Mouse (Mus musculus): ENCODE measurements around the gene Pgbd5. TPM values are rescaled to one million over a fixed set of nuclear protein-coding genes. Genes with fewer than 3 reads are reported as not detected.

The Pgbd5 gene
- polyA plus RNA-seq, 1 experiment from 2014 or later: 1.9 TPM

DNA sequence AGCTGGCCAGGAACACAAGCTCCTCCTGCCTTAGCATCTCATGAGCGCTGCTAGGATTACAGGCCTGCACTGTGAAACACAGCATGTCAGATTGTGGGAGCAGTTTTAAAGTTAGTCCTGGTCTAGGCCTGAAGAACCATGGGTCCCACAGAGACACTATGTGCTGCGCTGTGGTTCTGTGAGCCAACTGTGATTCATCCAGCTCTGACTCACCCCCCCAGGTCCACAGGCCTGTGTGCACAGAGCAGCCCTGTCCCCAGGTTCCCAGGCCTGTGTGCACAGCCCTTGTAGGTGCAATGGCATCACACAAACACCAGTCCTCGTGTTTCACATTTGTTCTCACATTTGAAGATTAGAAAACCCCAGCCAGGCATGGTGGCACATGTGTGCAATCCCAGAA is 108.4 kb downstream of the Pgbd5 start:
- Histone ChIP-seq H3K4me3 (replicated peaks; ENCODE audit: low read length) (no peak overlapping the region), H3K4me1 (ENCODE audit: control insufficient read depth, insufficient read depth, low read length) (no peaks in the 10 kb centered on the region), H3K9ac (ENCODE audit: low read length) (no peak overlapping the region), H3K9me3 (replicated peaks; ENCODE audit: control insufficient read depth, low read length) (no peaks in the 10 kb centered on the region), H3K4me2 (ENCODE audit: low read depth, low read length) (no peak overlapping the region), H3K36me3 (ENCODE audit: control insufficient read depth, insufficient read depth, low read length) (peaks cover 9% of the 10 kb centered on the region; the same call in 1 of the 2 replicates), H3K27me3 (ENCODE audit: control insufficient read depth, insufficient read depth, low read length) (no peaks in the 10 kb centered on the region), H3K27ac (ENCODE audit: low read length) (no peak overlapping the region)
- whole genome bisulfite sequencing: 84% methylated on average over 3 of the region's 3 CpGs
- ATAC-seq (ENCODE audit: insufficient read depth, low FRiP score): no peak

DNA sequence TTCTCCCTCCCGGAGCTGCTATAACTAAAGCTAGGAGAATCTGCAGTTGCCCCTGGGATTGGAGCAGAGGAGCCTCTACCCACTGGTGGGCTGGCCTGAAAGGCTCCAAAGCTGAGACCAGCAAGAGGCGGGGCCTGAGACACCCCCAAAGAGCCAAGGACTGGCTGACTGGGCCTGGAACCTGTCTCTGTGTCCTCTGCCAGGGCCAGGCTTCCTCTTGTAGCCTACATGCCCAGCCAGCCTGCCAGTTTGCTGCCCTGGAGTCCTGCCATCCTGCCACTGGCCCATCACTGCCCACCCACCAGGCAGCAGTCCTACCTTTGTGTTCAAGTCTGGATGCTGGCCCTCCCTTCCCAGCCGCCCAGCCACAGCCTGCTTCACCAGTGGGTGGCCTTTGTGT is 109.0 kb downstream of the Pgbd5 start:
- H3K4me1 ChIP-seq (ENCODE audit: control insufficient read depth, insufficient read depth, low read length): no peaks in the 10 kb centered on the region
- H3K4me3 ChIP-seq (replicated peaks; ENCODE audit: low read length): no peak overlapping the region
- no peak overlapping the region for H3K4me2 ChIP-seq (ENCODE audit: low read depth, low read length)
- no peak overlapping the region for H3K9ac ChIP-seq (ENCODE audit: low read length)
- 58% methylated on average over 3 of the region's 3 CpGs for WGBS
- ATAC-seq (ENCODE audit: insufficient read depth, low FRiP score): no peak
- H3K27me3 ChIP-seq (ENCODE audit: control insufficient read depth, insufficient read depth, low read length): no peaks in the 10 kb centered on the region
- H3K9me3 ChIP-seq (replicated peaks; ENCODE audit: control insufficient read depth, low read length): no peaks in the 10 kb centered on the region
- peaks cover 9% of the 10 kb centered on the region; the same call in 1 of the 2 replicates for H3K36me3 ChIP-seq (ENCODE audit: control insufficient read depth, insufficient read depth, low read length)
- H3K27ac ChIP-seq (ENCODE audit: low read length): no peak overlapping the region

DNA sequence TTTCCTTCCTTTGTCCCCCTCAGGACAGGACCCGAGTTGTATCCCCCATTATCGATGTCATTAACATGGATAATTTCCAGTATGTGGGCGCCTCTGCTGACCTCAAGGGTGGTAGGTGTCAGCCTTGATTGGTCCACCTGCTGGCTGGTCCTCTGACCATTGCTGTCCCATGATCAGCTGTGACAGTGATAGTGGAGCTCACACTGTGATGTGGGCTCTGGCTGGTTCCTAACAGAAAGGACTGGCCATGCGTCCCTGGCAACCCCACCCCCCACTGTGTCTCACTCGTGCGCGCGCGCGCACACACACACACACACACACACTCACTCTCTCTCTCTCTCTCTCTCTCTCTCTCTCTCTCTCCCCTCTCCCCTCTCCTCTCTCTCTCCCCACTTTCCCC is 109.8 kb downstream of the Pgbd5 start:
- no peak overlapping the region for H3K9ac ChIP-seq (ENCODE audit: low read length)

DNA sequence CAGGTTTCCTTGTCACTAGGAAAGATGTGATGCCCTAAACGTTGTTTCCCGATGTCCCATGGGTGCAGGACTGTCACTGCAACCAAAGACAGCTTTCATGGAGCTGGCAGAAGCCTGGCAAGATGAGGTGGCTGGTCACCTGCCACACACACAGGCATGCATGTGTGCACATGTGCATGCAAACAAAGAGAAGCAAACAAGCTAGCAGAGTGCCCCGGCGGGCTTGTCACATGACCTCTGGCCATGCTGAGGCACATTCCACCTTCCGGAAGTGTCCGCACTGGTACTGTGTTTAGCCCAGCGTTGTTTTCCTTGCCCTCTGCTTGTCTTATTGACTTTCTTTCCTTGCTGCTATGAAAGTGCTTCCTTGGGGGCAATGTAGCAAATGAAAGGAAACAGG is 111.2 kb downstream of the Pgbd5 start:
- H3K36me3 ChIP-seq (ENCODE audit: control insufficient read depth, insufficient read depth, low read length): peaks cover 12% of the 10 kb centered on the region
- ATAC-seq (ENCODE audit: insufficient read depth, low FRiP score): no peak
- no peak overlapping the region for H3K4me3 ChIP-seq (replicated peaks; ENCODE audit: low read length)

More for the DNA sequence above, 109.8 kb downstream of the Pgbd5 start:
- Histone ChIP-seq H3K4me3 (replicated peaks; ENCODE audit: low read length) (no peak overlapping the region), H3K36me3 (ENCODE audit: control insufficient read depth, insufficient read depth, low read length) (peaks cover 11% of the 10 kb centered on the region; the same call in 1 of the 2 replicates), H3K27ac (ENCODE audit: low read length) (no peak overlapping the region), H3K27me3 (ENCODE audit: control insufficient read depth, insufficient read depth, low read length) (no peaks in the 10 kb centered on the region), H3K9me3 (replicated peaks; ENCODE audit: control insufficient read depth, low read length) (no peaks in the 10 kb centered on the region), H3K4me2 (ENCODE audit: low read depth, low read length) (no peak overlapping the region), H3K4me1 (ENCODE audit: control insufficient read depth, insufficient read depth, low read length) (no peaks in the 10 kb centered on the region)
- ATAC-seq (ENCODE audit: insufficient read depth, low FRiP score): no peak
- WGBS: 76% methylated on average over 10 of the region's 10 CpGs

DNA sequence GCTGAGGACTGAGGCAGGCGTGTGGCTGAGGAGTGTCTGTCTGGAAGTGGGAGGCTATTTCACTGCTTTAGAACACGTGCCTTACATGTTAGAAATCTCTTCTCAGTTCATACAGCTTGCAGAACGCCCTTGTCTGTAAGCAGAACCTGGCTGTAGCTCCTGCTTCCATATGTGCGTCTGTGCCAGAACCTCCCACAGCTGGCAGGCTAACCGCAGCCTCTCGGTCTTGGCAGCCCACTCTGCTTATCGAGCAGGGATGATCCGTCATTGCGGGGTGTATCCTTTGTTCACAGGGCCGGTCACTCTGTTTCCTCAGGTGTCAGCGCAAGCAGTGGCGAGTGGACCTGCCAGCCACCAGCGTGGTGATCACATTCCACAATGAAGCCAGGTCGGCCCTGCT is 116.1 kb downstream of the Pgbd5 start:
- Histone ChIP-seq H3K4me2 (ENCODE audit: low read depth, low read length) (no peak overlapping the region), H3K9ac (ENCODE audit: low read length) (no peak overlapping the region), H3K4me1 (ENCODE audit: control insufficient read depth, insufficient read depth, low read length) (peaks cover 7% of the 10 kb centered on the region), H3K27ac (ENCODE audit: low read length) (no peak overlapping the region), H3K36me3 (ENCODE audit: control insufficient read depth, insufficient read depth, low read length) (peaks cover 8% of the 10 kb centered on the region; the same call in 1 of the 2 replicates), H3K9me3 (replicated peaks; ENCODE audit: control insufficient read depth, low read length) (no peaks in the 10 kb centered on the region), H3K4me3 (replicated peaks; ENCODE audit: low read length) (no peak overlapping the region), H3K27me3 (ENCODE audit: control insufficient read depth, insufficient read depth, low read length) (no peaks in the 10 kb centered on the region)
- 80% methylated on average over 14 of the region's 14 CpGs for WGBS
- no peak for ATAC-seq (ENCODE audit: insufficient read depth, low FRiP score)

More for the DNA sequence above, 111.2 kb downstream of the Pgbd5 start:
- H3K27me3 ChIP-seq (ENCODE audit: control insufficient read depth, insufficient read depth, low read length): no peaks in the 10 kb centered on the region
- H3K27ac ChIP-seq (ENCODE audit: low read length): no peak overlapping the region
- no peaks in the 10 kb centered on the region for H3K9me3 ChIP-seq (replicated peaks; ENCODE audit: control insufficient read depth, low read length)
- no peaks in the 10 kb centered on the region for H3K4me1 ChIP-seq (ENCODE audit: control insufficient read depth, insufficient read depth, low read length)
- WGBS: 65% methylated on average over 7 of the region's 7 CpGs
- H3K9ac ChIP-seq (ENCODE audit: low read length): no peak overlapping the region
- no peak overlapping the region for H3K4me2 ChIP-seq (ENCODE audit: low read depth, low read length)

DNA sequence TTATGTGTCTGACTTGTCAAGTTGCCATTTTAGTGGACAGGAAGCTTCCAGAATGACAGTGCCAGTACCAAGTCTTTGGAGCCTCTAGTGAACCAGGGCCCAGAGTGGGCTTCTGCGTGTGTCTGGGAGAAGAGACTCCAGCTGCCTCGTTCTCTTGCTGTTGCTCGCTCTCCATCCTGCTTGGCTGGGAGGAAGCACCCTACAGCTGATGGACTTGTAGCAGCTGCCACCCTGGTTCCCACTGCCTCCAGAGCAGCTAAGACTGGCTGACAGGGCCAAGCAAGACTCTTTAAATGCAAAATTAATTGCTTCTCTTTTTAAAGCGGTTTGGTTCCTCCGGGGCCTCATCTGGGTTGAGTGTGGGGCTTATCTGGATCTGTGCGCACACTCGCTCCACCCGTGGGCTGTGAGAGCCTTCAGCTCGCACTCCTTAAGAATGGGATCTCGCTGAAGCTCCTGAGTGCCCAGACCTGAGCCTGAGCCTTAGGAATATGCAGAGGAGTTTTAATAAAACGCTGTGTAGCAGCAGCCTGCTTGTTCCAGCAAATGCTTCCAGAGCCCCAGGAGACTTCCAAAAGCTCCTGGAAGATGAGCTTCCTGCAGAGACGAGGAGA is 118.1 kb downstream of the Pgbd5 start:
- H3K9me3 ChIP-seq (replicated peaks; ENCODE audit: control insufficient read depth, low read length): no peaks in the 10 kb centered on the region
- WGBS: 42% methylated on average over 12 of the region's 12 CpGs
- H3K9ac ChIP-seq (ENCODE audit: low read length): no peak overlapping the region
- H3K4me3 ChIP-seq (replicated peaks; ENCODE audit: low read length): no peak overlapping the region
- peaks cover 13% of the 10 kb centered on the region for H3K4me1 ChIP-seq (ENCODE audit: control insufficient read depth, insufficient read depth, low read length)
- ATAC-seq (ENCODE audit: insufficient read depth, low FRiP score): no peak
- H3K27ac ChIP-seq (ENCODE audit: low read length): peak overlapping the region; percentile 7; the same call in 1 of the 2 replicates
- H3K27me3 ChIP-seq (ENCODE audit: control insufficient read depth, insufficient read depth, low read length): no peaks in the 10 kb centered on the region
- H3K4me2 ChIP-seq (ENCODE audit: low read depth, low read length): no peak overlapping the region
- peaks cover 8% of the 10 kb centered on the region; the same call in 1 of the 2 replicates for H3K36me3 ChIP-seq (ENCODE audit: control insufficient read depth, insufficient read depth, low read length)

DNA sequence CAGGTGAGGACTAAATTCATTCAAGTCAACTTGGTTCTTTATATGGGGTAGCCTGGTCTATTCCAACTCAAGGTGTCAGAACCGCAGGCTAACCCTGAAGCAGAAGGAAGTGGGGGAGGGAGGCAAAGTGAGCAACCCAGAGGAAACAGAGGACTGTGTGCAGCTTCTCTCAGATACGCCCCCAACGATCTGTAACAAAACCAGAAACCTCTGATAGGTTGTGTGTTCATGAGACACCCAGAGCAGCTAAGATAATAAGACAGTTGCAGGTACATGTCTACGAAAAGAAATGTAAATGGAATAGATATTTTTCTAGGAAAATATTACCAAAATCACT is 120.2 kb downstream of the Pgbd5 start:
- no peaks in the 10 kb centered on the region for H3K27me3 ChIP-seq (ENCODE audit: control insufficient read depth, insufficient read depth, low read length)
- no peak overlapping the region for H3K9ac ChIP-seq (ENCODE audit: low read length)
- ATAC-seq (ENCODE audit: insufficient read depth, low FRiP score): no peak
- WGBS: 87% methylated on average over 4 of the region's 4 CpGs
- no peak overlapping the region for H3K4me3 ChIP-seq (replicated peaks; ENCODE audit: low read length)
- H3K9me3 ChIP-seq (replicated peaks; ENCODE audit: control insufficient read depth, low read length): no peaks in the 10 kb centered on the region
- H3K4me1 ChIP-seq (ENCODE audit: control insufficient read depth, insufficient read depth, low read length): peaks cover 19% of the 10 kb centered on the region
- H3K36me3 ChIP-seq (ENCODE audit: control insufficient read depth, insufficient read depth, low read length): peaks cover 2% of the 10 kb centered on the region; the same call in 1 of the 2 replicates
- H3K27ac ChIP-seq (ENCODE audit: low read length): no peak overlapping the region
- no peak overlapping the region for H3K4me2 ChIP-seq (ENCODE audit: low read depth, low read length)

Other genes with a start within 250 kb of the Pgbd5 start
- gene Galnt2, start 208.3 kb downstream of the Pgbd5 start, polyA plus RNA-seq (2015; fragmentation: Nextera tagmentation; extraction: Ambion mirVana): 47.4 and 49.3 TPM in 2 replicates
- 38.2 and 40.7 TPM in 2 replicates for gene Cog2, start 81.1 kb upstream of the Pgbd5 start, polyA plus RNA-seq (2015; fragmentation: Nextera tagmentation; extraction: Ambion mirVana)
- 20.0 and 22.6 TPM in 2 replicates for gene Agt, start 130.0 kb upstream of the Pgbd5 start, polyA plus RNA-seq (2015; fragmentation: Nextera tagmentation; extraction: Ambion mirVana)
- gene Capn9, start 136.5 kb upstream of the Pgbd5 start, polyA plus RNA-seq (2015; fragmentation: Nextera tagmentation; extraction: Ambion mirVana): 0.31 and 0.34 TPM in 2 replicates
- gene 2310022B05Rik, start 223.7 kb upstream of the Pgbd5 start, polyA plus RNA-seq (2015; fragmentation: Nextera tagmentation; extraction: Ambion mirVana): 23.3 and 23.5 TPM in 2 replicates

All from stomach, embryonic 16.5 days (tissue).